Mouse (Mus musculus): ENCODE measurements at regions not wholly inside any gene's neighbourhood (a gene's known extent, or its start where the extent isn't known, plus 50 kb on each side); places are given as distances from the start of the nearest gene placed in this dataset.

DNA sequence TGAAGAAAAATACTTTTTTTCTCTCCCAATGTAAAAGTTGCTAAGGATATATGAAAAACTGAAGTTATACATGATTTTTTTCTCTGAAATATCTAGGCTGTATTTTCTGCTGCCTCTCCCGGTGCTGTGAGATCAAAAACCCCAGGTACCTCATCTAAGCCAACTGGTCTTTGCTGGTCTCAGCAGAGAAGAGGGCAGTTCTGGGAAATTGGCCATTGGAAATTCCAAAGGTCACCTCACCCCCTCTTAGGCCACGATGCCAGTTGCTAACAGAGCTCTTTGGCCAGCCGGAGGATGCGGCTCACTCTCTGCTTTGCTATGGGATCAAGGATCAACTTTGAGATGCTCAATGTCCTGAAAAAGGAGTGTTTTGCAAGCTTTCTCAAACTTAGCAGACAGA is 280.9 kb upstream of the Rora start:
- Histone ChIP-seq H3K27me3 (ENCODE audit: control insufficient read depth, insufficient read depth, low read length) (no peaks in the 10 kb centered on the region), H3K36me3 (ENCODE audit: control insufficient read depth, insufficient read depth, low read length) (no peaks in the 10 kb centered on the region), H3K4me2 (no peak overlapping the region), H3K4me1 (ENCODE audit: control insufficient read depth, insufficient read depth, low read length) (no peaks in the 10 kb centered on the region), H3K27ac (ENCODE audit: low read depth, low read length) (no peak overlapping the region), H3K9me3 (replicated peaks; ENCODE audit: control insufficient read depth, low read length) (no peaks in the 10 kb centered on the region), H3K4me3 (ENCODE audit: low read depth, low read length) (no peak overlapping the region), H3K9ac (ENCODE audit: low read depth, low read length) (no peak overlapping the region)
- WGBS (ENCODE audit: insufficient replicate concordance) = 82% methylated on average over 4 of the region's 4 CpGs
- ATAC-seq (replicated peaks; ENCODE audit: insufficient number of reproducible peaks, low FRiP score, low TSS enrichment) = no peak

DNA sequence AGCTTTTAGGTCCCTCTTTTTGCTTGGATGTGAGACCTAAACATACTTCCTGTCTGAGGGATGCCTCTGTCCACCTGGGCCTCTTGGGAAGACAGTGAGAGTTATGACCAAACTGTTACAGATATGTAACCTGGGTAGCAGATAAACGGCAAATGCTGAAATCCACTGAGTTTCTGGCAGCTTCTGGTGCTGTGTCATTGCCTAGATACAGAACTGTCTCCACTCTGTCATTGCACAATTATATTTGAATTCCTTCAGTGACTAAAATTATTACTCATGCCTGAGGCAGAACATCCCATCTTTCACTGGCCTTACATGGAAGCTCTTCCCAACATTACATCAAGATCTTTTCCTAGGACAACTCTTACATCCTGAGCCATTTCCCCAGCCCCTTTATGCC is 277.4 kb upstream of the Rora start:
- H3K4me1 ChIP-seq (ENCODE audit: control insufficient read depth, insufficient read depth, low read length) = no peaks in the 10 kb centered on the region
- no peaks in the 10 kb centered on the region for H3K9me3 ChIP-seq (replicated peaks; ENCODE audit: control insufficient read depth, low read length)
- no peak overlapping the region for H3K9ac ChIP-seq (ENCODE audit: low read depth, low read length)
- H3K27ac ChIP-seq (ENCODE audit: low read depth, low read length) = no peak overlapping the region
- H3K27me3 ChIP-seq (ENCODE audit: control insufficient read depth, insufficient read depth, low read length) = no peaks in the 10 kb centered on the region
- H3K4me3 ChIP-seq (ENCODE audit: low read depth, low read length) = no peak overlapping the region
- no peak overlapping the region for H3K4me2 ChIP-seq
- ATAC-seq (replicated peaks; ENCODE audit: insufficient number of reproducible peaks, low FRiP score, low TSS enrichment) = no peak
- WGBS (ENCODE audit: insufficient replicate concordance) = 66% methylated on average over 1 of the region's 1 CpGs
- no peaks in the 10 kb centered on the region for H3K36me3 ChIP-seq (ENCODE audit: control insufficient read depth, insufficient read depth, low read length)

GRCm38 (mm10) chr9:68381871-68382270 is 271.7 kb upstream of the Rora start:
- Histone ChIP-seq H3K9ac (ENCODE audit: low read depth, low read length) (no peak overlapping the region), H3K27me3 (ENCODE audit: control insufficient read depth, insufficient read depth, low read length) (no peaks in the 10 kb centered on the region), H3K9me3 (replicated peaks; ENCODE audit: control insufficient read depth, low read length) (no peaks in the 10 kb centered on the region), H3K36me3 (ENCODE audit: control insufficient read depth, insufficient read depth, low read length) (no peaks in the 10 kb centered on the region), H3K4me3 (ENCODE audit: low read depth, low read length) (no peak overlapping the region), H3K4me1 (ENCODE audit: control insufficient read depth, insufficient read depth, low read length) (no peaks in the 10 kb centered on the region), H3K27ac (ENCODE audit: low read depth, low read length) (no peak overlapping the region), H3K4me2 (no peak overlapping the region)
- WGBS (ENCODE audit: insufficient replicate concordance) = 77% methylated on average over 6 of the region's 6 CpGs
- ATAC-seq (replicated peaks; ENCODE audit: insufficient number of reproducible peaks, low FRiP score, low TSS enrichment) = no peak

DNA sequence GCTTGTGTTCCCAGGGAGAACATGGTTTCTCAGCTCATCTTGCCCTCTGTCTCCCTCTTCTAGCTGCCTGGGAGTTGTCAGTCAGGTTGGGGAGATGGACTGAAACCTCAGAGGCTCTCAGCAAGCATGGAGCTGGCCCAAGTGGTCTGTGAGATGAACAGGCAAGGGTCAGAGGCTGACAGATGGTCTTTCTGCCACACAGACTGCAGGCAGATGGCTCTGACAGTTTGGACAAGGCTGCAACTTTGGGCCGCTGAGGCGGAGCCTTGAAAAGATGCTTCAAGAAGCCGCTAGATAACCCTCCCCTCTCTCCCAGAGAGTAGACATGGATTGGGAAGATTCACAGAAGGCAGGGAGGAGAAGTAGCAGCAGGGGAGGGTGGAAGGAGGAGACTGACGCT is 252.7 kb upstream of the Rora start:
- 49% methylated on average over 4 of the region's 4 CpGs for WGBS (ENCODE audit: insufficient replicate concordance)
- no peak for ATAC-seq (replicated peaks; ENCODE audit: insufficient number of reproducible peaks, low FRiP score, low TSS enrichment)
- H3K4me1 ChIP-seq (ENCODE audit: control insufficient read depth, insufficient read depth, low read length) = peaks cover 7% of the 10 kb centered on the region
- no peak overlapping the region for H3K4me2 ChIP-seq
- H3K36me3 ChIP-seq (ENCODE audit: control insufficient read depth, insufficient read depth, low read length) = no peaks in the 10 kb centered on the region
- H3K27ac ChIP-seq (ENCODE audit: low read depth, low read length) = no peak overlapping the region
- no peak overlapping the region for H3K4me3 ChIP-seq (ENCODE audit: low read depth, low read length)
- no peaks in the 10 kb centered on the region for H3K9me3 ChIP-seq (replicated peaks; ENCODE audit: control insufficient read depth, low read length)
- H3K27me3 ChIP-seq (ENCODE audit: control insufficient read depth, insufficient read depth, low read length) = no peaks in the 10 kb centered on the region
- no peak overlapping the region for H3K9ac ChIP-seq (ENCODE audit: low read depth, low read length)

GRCm38 (mm10) chr9:68402176-68402845 is 251.3 kb upstream of the Rora start:
- Histone ChIP-seq H3K27ac (ENCODE audit: low read depth, low read length) (no peak overlapping the region), H3K36me3 (ENCODE audit: control insufficient read depth, insufficient read depth, low read length) (no peaks in the 10 kb centered on the region), H3K9ac (ENCODE audit: low read depth, low read length) (no peak overlapping the region), H3K9me3 (replicated peaks; ENCODE audit: control insufficient read depth, low read length) (no peaks in the 10 kb centered on the region), H3K4me3 (ENCODE audit: low read depth, low read length) (no peak overlapping the region), H3K4me2 (no peak overlapping the region), H3K27me3 (ENCODE audit: control insufficient read depth, insufficient read depth, low read length) (no peaks in the 10 kb centered on the region), H3K4me1 (ENCODE audit: control insufficient read depth, insufficient read depth, low read length) (peaks cover 7% of the 10 kb centered on the region)
- no peak for ATAC-seq (replicated peaks; ENCODE audit: insufficient number of reproducible peaks, low FRiP score, low TSS enrichment)
- 72% methylated on average over 8 of the region's 8 CpGs for WGBS (ENCODE audit: insufficient replicate concordance)

GRCm38 (mm10) chr9:68402981-68403380 is 250.6 kb upstream of the Rora start:
- H3K9me3 ChIP-seq (replicated peaks; ENCODE audit: control insufficient read depth, low read length) = no peaks in the 10 kb centered on the region
- no peak for ATAC-seq (replicated peaks; ENCODE audit: insufficient number of reproducible peaks, low FRiP score, low TSS enrichment)
- peaks cover 7% of the 10 kb centered on the region for H3K4me1 ChIP-seq (ENCODE audit: control insufficient read depth, insufficient read depth, low read length)
- no peak overlapping the region for H3K27ac ChIP-seq (ENCODE audit: low read depth, low read length)
- WGBS (ENCODE audit: insufficient replicate concordance) = 80% methylated on average over 3 of the region's 3 CpGs
- no peaks in the 10 kb centered on the region for H3K27me3 ChIP-seq (ENCODE audit: control insufficient read depth, insufficient read depth, low read length)
- H3K9ac ChIP-seq (ENCODE audit: low read depth, low read length) = no peak overlapping the region
- H3K4me2 ChIP-seq = no peak overlapping the region
- no peaks in the 10 kb centered on the region for H3K36me3 ChIP-seq (ENCODE audit: control insufficient read depth, insufficient read depth, low read length)
- H3K4me3 ChIP-seq (ENCODE audit: low read depth, low read length) = no peak overlapping the region

DNA sequence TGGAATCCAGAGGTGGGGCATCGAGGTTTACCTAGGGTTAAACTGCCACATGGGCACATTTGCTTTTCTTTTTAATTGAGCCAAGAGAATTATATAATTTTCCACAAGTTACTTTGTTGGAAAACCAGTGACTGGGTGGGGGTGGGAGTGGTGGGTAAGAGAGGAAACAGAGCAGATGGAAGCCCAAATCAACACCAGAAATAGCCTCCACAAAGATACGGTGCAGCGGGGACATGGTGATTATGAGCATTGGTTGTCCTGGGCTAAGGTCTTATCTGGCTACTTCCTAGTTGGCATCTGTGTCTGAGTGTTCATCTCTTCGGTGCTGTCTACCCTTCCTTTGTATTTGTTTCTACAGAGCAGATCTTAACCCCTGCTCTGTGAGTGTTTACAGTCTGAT is 250.1 kb upstream of the Rora start:
- peaks cover 7% of the 10 kb centered on the region for H3K4me1 ChIP-seq (ENCODE audit: control insufficient read depth, insufficient read depth, low read length)
- H3K4me2 ChIP-seq = no peak overlapping the region
- H3K27ac ChIP-seq (ENCODE audit: low read depth, low read length) = no peak overlapping the region
- WGBS (ENCODE audit: insufficient replicate concordance) = 53% methylated on average over 4 of the region's 4 CpGs
- H3K27me3 ChIP-seq (ENCODE audit: control insufficient read depth, insufficient read depth, low read length) = no peaks in the 10 kb centered on the region
- no peak overlapping the region for H3K4me3 ChIP-seq (ENCODE audit: low read depth, low read length)
- no peaks in the 10 kb centered on the region for H3K36me3 ChIP-seq (ENCODE audit: control insufficient read depth, insufficient read depth, low read length)
- H3K9ac ChIP-seq (ENCODE audit: low read depth, low read length) = no peak overlapping the region
- H3K9me3 ChIP-seq (replicated peaks; ENCODE audit: control insufficient read depth, low read length) = no peaks in the 10 kb centered on the region
- ATAC-seq (replicated peaks; ENCODE audit: insufficient number of reproducible peaks, low FRiP score, low TSS enrichment) = no peak

GRCm38 (mm10) chr9:68409786-68410185 is 243.8 kb upstream of the Rora start:
- H3K4me1 ChIP-seq (ENCODE audit: control insufficient read depth, insufficient read depth, low read length) = no peaks in the 10 kb centered on the region
- no peak overlapping the region for H3K27ac ChIP-seq (ENCODE audit: low read depth, low read length)
- no peak for ATAC-seq (replicated peaks; ENCODE audit: insufficient number of reproducible peaks, low FRiP score, low TSS enrichment)
- H3K4me2 ChIP-seq = no peak overlapping the region
- no peaks in the 10 kb centered on the region for H3K27me3 ChIP-seq (ENCODE audit: control insufficient read depth, insufficient read depth, low read length)
- H3K9ac ChIP-seq (ENCODE audit: low read depth, low read length) = no peak overlapping the region
- no peaks in the 10 kb centered on the region for H3K36me3 ChIP-seq (ENCODE audit: control insufficient read depth, insufficient read depth, low read length)
- WGBS (ENCODE audit: insufficient replicate concordance) = 84% methylated on average over 3 of the region's 3 CpGs
- no peaks in the 10 kb centered on the region for H3K9me3 ChIP-seq (replicated peaks; ENCODE audit: control insufficient read depth, low read length)
- no peak overlapping the region for H3K4me3 ChIP-seq (ENCODE audit: low read depth, low read length)

- no peak overlapping the region for H3K4me3 ChIP-seq (ENCODE audit: low read depth, low read length)
- no peaks in the 10 kb centered on the region for H3K27me3 ChIP-seq (ENCODE audit: control insufficient read depth, insufficient read depth, low read length)
- H3K4me2 ChIP-seq = no peak overlapping the region
- no peak for ATAC-seq (replicated peaks; ENCODE audit: insufficient number of reproducible peaks, low FRiP score, low TSS enrichment)
- H3K9ac ChIP-seq (ENCODE audit: low read depth, low read length) = no peak overlapping the region
- H3K36me3 ChIP-seq (ENCODE audit: control insufficient read depth, insufficient read depth, low read length) = no peaks in the 10 kb centered on the region
- H3K27ac ChIP-seq (ENCODE audit: low read depth, low read length) = no peak overlapping the region
- H3K9me3 ChIP-seq (replicated peaks; ENCODE audit: control insufficient read depth, low read length) = no peaks in the 10 kb centered on the region
- no peaks in the 10 kb centered on the region for H3K4me1 ChIP-seq (ENCODE audit: control insufficient read depth, insufficient read depth, low read length)
- WGBS (ENCODE audit: insufficient replicate concordance) = 66% methylated on average over 2 of the region's 2 CpGs
These were observed 227.3 kb upstream of the Rora start for GRCm38 (mm10) chr9:68426286-68426685.
